Mouse (Mus musculus) gonadal fat pad, adult 2 months (tissue): ENCODE results near the gene Trmt61a. TPM values are rescaled to one million over a fixed set of nuclear protein-coding genes. Genes with fewer than 3 reads are reported as not detected.

Experiments used
- DNase-seq: peaks from one replicate; pipeline ENCODE4 v3.0.0-alpha.2; 2012; ENCODE audit warnings: low read depth
- polyA plus RNA-seq: library from polyadenylated mRNA; depleted of rRNA; stranded (reverse); fragments of >200 nt; gene quantifications from 2 replicates; pipeline ENCODE4 v1.2.3, GENCODE M21; 2012; rRNA removed

Trmt61a gene
- polyA plus RNA-seq, 1 experiment, result 32.1 TPM

DNA sequence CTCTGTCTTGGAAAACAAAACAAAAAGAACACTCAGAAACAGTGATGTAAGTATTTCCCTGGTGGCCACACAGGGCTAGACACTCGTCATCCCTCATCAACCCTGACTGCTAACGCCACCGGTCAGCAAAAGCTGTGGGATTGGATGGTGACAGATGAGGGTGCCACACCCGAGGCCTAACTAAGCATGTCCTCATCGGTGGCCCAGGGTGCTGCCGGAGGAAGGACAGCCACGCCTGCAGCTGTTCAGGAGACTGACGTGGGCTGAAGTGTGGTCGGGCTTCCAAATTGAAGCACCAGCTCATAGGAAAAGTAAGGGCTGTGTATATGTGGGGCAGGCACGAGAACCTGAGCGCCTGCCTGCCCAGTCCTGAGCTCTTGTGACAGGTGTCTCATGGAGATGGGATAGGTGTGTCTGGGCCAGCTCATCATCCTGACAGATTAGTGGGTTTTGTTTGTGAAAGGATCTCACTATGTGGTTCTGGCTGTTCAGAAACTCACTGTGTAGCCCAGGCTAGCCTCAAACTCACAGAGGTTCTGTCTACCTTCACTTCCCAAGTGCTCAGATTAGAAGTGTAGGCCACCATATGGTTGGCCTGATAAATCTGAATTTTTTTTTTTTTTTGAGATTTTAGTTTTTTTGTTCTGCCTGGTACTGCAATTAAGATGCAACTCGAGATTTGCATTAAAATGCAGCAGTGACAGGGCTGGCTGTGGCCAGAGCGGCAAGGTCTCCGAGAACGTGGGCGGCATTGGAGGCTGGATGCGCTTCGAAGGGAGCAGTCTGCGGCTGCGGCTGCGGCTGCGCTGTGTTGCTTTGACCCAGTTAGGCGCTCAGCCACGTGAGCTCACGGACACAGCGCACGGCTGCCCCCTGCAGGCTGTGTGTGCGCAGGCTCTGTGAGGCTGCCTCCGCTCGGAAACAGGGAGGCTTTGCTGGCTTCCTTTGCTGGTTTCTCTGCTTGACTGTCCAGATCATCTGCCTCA is 54.2 kb downstream of the Trmt61a start:
- no peak for DNase-seq

DNA sequence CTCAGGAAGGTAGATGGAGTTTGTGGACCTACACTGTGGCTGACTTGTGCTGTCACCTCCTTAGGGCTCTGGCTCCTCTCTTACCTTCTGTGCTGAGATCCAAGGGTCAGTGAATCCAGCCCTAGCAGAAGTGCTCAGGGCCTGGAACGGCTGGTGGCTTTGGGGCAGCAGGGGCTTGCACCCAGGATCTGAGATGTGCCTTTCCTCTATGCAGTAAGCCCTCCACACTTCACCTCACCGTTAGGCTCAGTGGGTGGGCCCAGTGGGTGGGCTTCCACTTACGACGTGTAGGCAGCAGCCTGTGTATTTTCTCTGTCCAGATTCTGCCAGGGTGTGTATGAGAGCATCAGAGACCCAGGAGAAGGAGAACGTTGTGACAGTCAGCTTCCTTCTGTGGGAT is 55.0 kb downstream of the Trmt61a start:
- no peak for DNase-seq

Other genes starting within 250 kb of the Trmt61a start
- gene Tnfaip2, start 235.6 kb upstream of the Trmt61a start, polyA plus RNA-seq, result 25.6 and 29.4 TPM in 2 replicates
- gene Gm266, start 192.3 kb upstream of the Trmt61a start, polyA plus RNA-seq, result 37.6 and 60.4 TPM in 2 replicates
- gene Eif5, start 140.1 kb upstream of the Trmt61a start, polyA plus RNA-seq, result 83.7 and 112 TPM in 2 replicates
- 27.8 and 30.3 TPM in 2 replicates for gene Mark3, start 103.6 kb upstream of the Trmt61a start, polyA plus RNA-seq
- 345 and 403 TPM in 2 replicates for gene Ckb, start 5.8 kb upstream of the Trmt61a start, polyA plus RNA-seq
- 17.5 and 23.5 TPM in 2 replicates for gene Bag5, start 35.2 kb downstream of the Trmt61a start, polyA plus RNA-seq
- gene Apopt1, start 35.2 kb downstream of the Trmt61a start, polyA plus RNA-seq, result 39.8 and 46.5 TPM in 2 replicates
- 47.3 and 48.2 TPM in 2 replicates for gene Klc1, start 80.7 kb downstream of the Trmt61a start, polyA plus RNA-seq
- 14.6 and 14.7 TPM in 2 replicates for gene Xrcc3, start 135.8 kb downstream of the Trmt61a start, polyA plus RNA-seq
- 173 and 189 TPM in 2 replicates for gene Zfyve21, start 136.1 kb downstream of the Trmt61a start, polyA plus RNA-seq
- gene Ppp1r13b, start 230.0 kb downstream of the Trmt61a start, polyA plus RNA-seq, result 27.8 and 33.5 TPM in 2 replicates